Mouse (Mus musculus) spleen, adult 12 weeks (tissue): Measurements from ENCODE around the gene Gm8857.
"Not testable (repeated sequence)": the region's sequence is repeated elsewhere in the genome, so short reads cannot be mapped to it uniquely, and the experiment has no call there.

Experiments used
- DNase-seq: peaks from one replicate; pipeline ENCODE4 v3.0.0; 2022; ENCODE audit warnings: low spot score

Gm8857 gene

GRCm38 (mm10) chr5:10947505-10947904, at the start of gene Gm8857, which contains the start of gene Gm8871:
Gene Gm8857, plus strand, starts transcription at chr5:10947807.
Gene Gm8871, plus strand, starts transcription at chr5:10947805.
- not testable (repeated sequence) for DNase-seq

GRCm38 (mm10) chr5:10953512-10953911, 5.9 kb downstream of the Gm8857 start:
- not testable (repeated sequence) for DNase-seq

GRCm38 (mm10) chr5:10958057-10958456, 10.4 kb downstream of the Gm8857 start:
- not testable (repeated sequence) for DNase-seq
